Mouse (Mus musculus): ENCODE results near the gene A830018L16Rik. TPM values are rescaled to one million over a fixed set of nuclear protein-coding genes. Genes with fewer than 3 reads are reported as not detected.

Gene A830018L16Rik
- not detected in 2 replicates for polyA plus RNA-seq (2012)

GRCm38 (mm10) chr1:11413894-11414556, at the start of gene A830018L16Rik:
A830018L16Rik (plus strand) TSS chr1:11414105.
- Histone ChIP-seq H3K27me3 (ENCODE audit: control insufficient read depth) (peaks cover 15% of the 10 kb centered on the region), H3K4me1 (ENCODE audit: control insufficient read depth) (no peaks in the 10 kb centered on the region), H3K4me3 (replicated peaks) (no peak within 1 kb of the TSS), H3K36me3 (ENCODE audit: control insufficient read depth) (no peaks in the 10 kb centered on the region), H3K9me3 (ENCODE audit: control insufficient read depth, low read length) (no peaks in the 10 kb centered on the region)
- TF ChIP-seq GATA1 (IDR thresholded peaks at IDR 0.05; ENCODE audit: low read length) (no peak), TAL1 (IDR thresholded peaks at IDR 0.05; ENCODE audit: low read length) (no peak)

- Histone ChIP-seq H3K4me3 (replicated peaks) (no peak overlapping the region), H3K36me3 (ENCODE audit: control insufficient read depth) (no peaks in the 10 kb centered on the region), H3K4me1 (ENCODE audit: control insufficient read depth) (no peaks in the 10 kb centered on the region), H3K9me3 (ENCODE audit: control insufficient read depth, low read length) (no peaks in the 10 kb centered on the region), H3K27me3 (ENCODE audit: control insufficient read depth) (no peaks in the 10 kb centered on the region)
- TF ChIP-seq GATA1 (IDR thresholded peaks at IDR 0.05; ENCODE audit: low read length) (no peak), TAL1 (IDR thresholded peaks at IDR 0.05; ENCODE audit: low read length) (no peak)
These were observed 28.1 kb upstream of the A830018L16Rik start for GRCm38 (mm10) chr1:11385846-11386245.

GRCm38 (mm10) chr1:11395408-11395807, 18.5 kb upstream of the A830018L16Rik start:
- Histone ChIP-seq H3K36me3 (ENCODE audit: control insufficient read depth) (no peaks in the 10 kb centered on the region), H3K4me3 (replicated peaks) (no peak overlapping the region), H3K4me1 (ENCODE audit: control insufficient read depth) (no peaks in the 10 kb centered on the region), H3K9me3 (ENCODE audit: control insufficient read depth, low read length) (no peaks in the 10 kb centered on the region), H3K27me3 (ENCODE audit: control insufficient read depth) (no peaks in the 10 kb centered on the region)
- TF ChIP-seq GATA1 (IDR thresholded peaks at IDR 0.05; ENCODE audit: low read length) = no peak
- TF ChIP-seq TAL1 (IDR thresholded peaks at IDR 0.05; ENCODE audit: low read length) = no peak

DNA sequence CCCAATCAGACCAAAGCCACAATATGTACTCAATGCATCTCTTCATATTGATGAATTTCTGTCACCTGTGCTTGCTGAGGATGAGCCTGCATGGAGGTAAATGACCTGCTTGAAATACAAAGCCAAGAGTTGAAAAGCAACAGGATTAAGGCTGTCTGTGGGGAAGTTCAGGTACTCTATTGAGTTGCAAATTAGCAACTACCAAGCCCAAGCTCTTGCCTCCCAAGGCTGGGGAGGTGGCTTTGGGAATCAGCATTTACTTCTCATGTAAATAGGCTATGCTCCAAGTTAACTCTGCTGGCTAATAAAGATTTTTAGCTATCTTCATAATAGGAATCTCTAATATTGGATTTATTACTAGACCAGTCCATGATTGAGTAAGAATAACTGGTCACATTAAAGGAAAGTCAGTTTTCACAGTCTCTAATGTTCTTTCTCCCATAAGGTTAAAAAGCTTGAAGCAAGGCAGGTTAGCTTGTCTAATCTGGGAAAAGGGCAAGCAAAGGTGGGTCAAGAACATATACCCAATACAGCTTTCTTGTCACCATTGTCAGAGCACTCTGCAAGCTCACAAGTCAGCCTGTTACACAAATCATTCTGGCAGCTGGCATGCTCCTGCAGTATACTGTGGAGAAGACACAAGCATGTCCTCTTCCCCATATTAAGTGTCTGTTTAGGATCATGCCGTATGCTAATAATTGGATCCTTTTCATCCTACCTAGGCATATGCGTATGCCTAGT, 17.7 kb upstream of the A830018L16Rik start:
- Histone ChIP-seq H3K27me3 (ENCODE audit: control insufficient read depth) (no peaks in the 10 kb centered on the region), H3K4me1 (ENCODE audit: control insufficient read depth) (no peaks in the 10 kb centered on the region), H3K36me3 (ENCODE audit: control insufficient read depth) (no peaks in the 10 kb centered on the region), H3K4me3 (replicated peaks) (no peak overlapping the region), H3K9me3 (ENCODE audit: control insufficient read depth, low read length) (no peaks in the 10 kb centered on the region)
- TF ChIP-seq TAL1 (IDR thresholded peaks at IDR 0.05; ENCODE audit: low read length) = no peak
- no peak for TF ChIP-seq GATA1 (IDR thresholded peaks at IDR 0.05; ENCODE audit: low read length)

DNA sequence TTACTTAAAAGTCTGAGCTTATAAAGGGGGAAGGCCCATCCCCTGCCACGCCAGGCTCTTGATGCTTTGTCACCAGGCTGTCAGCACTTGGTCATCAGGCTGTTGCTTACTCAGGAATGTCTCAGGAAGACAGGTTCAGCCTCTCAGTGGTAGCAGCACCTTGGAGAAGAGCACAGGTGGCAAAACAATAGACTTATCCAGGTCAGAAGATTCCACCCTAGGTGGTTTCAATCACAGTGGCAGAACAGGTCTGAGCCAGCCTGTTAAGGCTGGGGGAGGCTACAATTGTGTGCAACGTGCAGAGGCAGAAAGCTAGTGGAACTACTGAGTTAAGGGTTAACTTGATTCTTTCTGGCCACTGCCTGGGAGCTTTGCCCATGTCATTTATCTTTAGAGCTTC, 12.7 kb upstream of the A830018L16Rik start:
- no peaks in the 10 kb centered on the region for H3K4me1 ChIP-seq (ENCODE audit: control insufficient read depth)
- no peaks in the 10 kb centered on the region for H3K27me3 ChIP-seq (ENCODE audit: control insufficient read depth)
- no peak for TF ChIP-seq TAL1 (IDR thresholded peaks at IDR 0.05; ENCODE audit: low read length)
- H3K4me3 ChIP-seq (replicated peaks) = no peak overlapping the region
- H3K9me3 ChIP-seq (ENCODE audit: control insufficient read depth, low read length) = no peaks in the 10 kb centered on the region
- H3K36me3 ChIP-seq (ENCODE audit: control insufficient read depth) = no peaks in the 10 kb centered on the region

- no peaks in the 10 kb centered on the region for H3K9me3 ChIP-seq (ENCODE audit: control insufficient read depth, low read length)
- no peaks in the 10 kb centered on the region for H3K4me1 ChIP-seq (ENCODE audit: control insufficient read depth)
- no peaks in the 10 kb centered on the region for H3K36me3 ChIP-seq (ENCODE audit: control insufficient read depth)
- no peak for TF ChIP-seq TAL1 (IDR thresholded peaks at IDR 0.05; ENCODE audit: low read length)
- TF ChIP-seq GATA1 (IDR thresholded peaks at IDR 0.05; ENCODE audit: low read length) = no peak
- H3K27me3 ChIP-seq (ENCODE audit: control insufficient read depth) = no peaks in the 10 kb centered on the region
- no peak overlapping the region for H3K4me3 ChIP-seq (replicated peaks)
These were observed 8.4 kb upstream of the A830018L16Rik start for GRCm38 (mm10) chr1:11405527-11405926.

DNA sequence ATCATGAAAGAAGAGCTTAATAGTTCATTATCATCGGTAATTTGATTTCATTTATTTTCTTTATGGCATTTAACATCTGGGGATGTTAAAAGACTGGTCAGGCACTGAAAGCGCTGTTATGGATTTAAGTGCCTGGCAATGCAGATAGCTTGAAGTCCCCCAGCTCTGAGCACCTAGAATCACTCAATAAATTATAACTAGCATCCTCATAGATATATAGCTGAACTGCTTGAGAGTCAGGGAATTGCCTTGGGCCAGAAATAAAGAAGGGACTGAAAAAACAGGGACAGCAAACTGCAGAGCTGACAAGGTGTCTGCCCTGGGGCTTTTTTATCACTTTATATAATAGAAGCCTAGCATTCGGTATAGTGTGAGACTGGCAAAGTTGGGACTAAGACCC, 7.9 kb upstream of the A830018L16Rik start:
- Histone ChIP-seq H3K9me3 (ENCODE audit: control insufficient read depth, low read length) (no peaks in the 10 kb centered on the region), H3K4me1 (ENCODE audit: control insufficient read depth) (no peaks in the 10 kb centered on the region), H3K27me3 (ENCODE audit: control insufficient read depth) (no peaks in the 10 kb centered on the region), H3K36me3 (ENCODE audit: control insufficient read depth) (no peaks in the 10 kb centered on the region), H3K4me3 (replicated peaks) (no peak overlapping the region)
- TF ChIP-seq TAL1 (IDR thresholded peaks at IDR 0.05; ENCODE audit: low read length) (no peak), GATA1 (IDR thresholded peaks at IDR 0.05; ENCODE audit: low read length) (no peak)

GRCm38 (mm10) chr1:11414560-11414959, 655 bp downstream of the A830018L16Rik start:
- Histone ChIP-seq H3K4me3 (replicated peaks) (no peak overlapping the region), H3K9me3 (ENCODE audit: control insufficient read depth, low read length) (no peaks in the 10 kb centered on the region), H3K4me1 (ENCODE audit: control insufficient read depth) (no peaks in the 10 kb centered on the region), H3K36me3 (ENCODE audit: control insufficient read depth) (no peaks in the 10 kb centered on the region), H3K27me3 (ENCODE audit: control insufficient read depth) (peaks cover 15% of the 10 kb centered on the region)
- TF ChIP-seq GATA1 (IDR thresholded peaks at IDR 0.05; ENCODE audit: low read length) = no peak
- no peak for TF ChIP-seq TAL1 (IDR thresholded peaks at IDR 0.05; ENCODE audit: low read length)

- Histone ChIP-seq H3K4me1 (ENCODE audit: control insufficient read depth) (no peaks in the 10 kb centered on the region), H3K27me3 (ENCODE audit: control insufficient read depth) (no peaks in the 10 kb centered on the region), H3K9me3 (ENCODE audit: control insufficient read depth, low read length) (no peaks in the 10 kb centered on the region), H3K4me3 (replicated peaks) (no peak overlapping the region), H3K36me3 (ENCODE audit: control insufficient read depth) (no peaks in the 10 kb centered on the region)
- no peak for TF ChIP-seq GATA1 (IDR thresholded peaks at IDR 0.05; ENCODE audit: low read length)
- TF ChIP-seq TAL1 (IDR thresholded peaks at IDR 0.05; ENCODE audit: low read length) = no peak
These were observed 13.4 kb downstream of the A830018L16Rik start for GRCm38 (mm10) chr1:11427310-11427709.
